Mouse (Mus musculus): ENCODE measurements around the gene Aldh16a1. TPM values are rescaled to one million over a fixed set of nuclear protein-coding genes. Genes with fewer than 3 reads are reported as not detected.

The Aldh16a1 gene
- 57.5 and 59.3 TPM in 2 replicates for total RNA-seq (2015)
- 23.4 and 25.8 TPM in 2 replicates for total RNA-seq (2017)

DNA sequence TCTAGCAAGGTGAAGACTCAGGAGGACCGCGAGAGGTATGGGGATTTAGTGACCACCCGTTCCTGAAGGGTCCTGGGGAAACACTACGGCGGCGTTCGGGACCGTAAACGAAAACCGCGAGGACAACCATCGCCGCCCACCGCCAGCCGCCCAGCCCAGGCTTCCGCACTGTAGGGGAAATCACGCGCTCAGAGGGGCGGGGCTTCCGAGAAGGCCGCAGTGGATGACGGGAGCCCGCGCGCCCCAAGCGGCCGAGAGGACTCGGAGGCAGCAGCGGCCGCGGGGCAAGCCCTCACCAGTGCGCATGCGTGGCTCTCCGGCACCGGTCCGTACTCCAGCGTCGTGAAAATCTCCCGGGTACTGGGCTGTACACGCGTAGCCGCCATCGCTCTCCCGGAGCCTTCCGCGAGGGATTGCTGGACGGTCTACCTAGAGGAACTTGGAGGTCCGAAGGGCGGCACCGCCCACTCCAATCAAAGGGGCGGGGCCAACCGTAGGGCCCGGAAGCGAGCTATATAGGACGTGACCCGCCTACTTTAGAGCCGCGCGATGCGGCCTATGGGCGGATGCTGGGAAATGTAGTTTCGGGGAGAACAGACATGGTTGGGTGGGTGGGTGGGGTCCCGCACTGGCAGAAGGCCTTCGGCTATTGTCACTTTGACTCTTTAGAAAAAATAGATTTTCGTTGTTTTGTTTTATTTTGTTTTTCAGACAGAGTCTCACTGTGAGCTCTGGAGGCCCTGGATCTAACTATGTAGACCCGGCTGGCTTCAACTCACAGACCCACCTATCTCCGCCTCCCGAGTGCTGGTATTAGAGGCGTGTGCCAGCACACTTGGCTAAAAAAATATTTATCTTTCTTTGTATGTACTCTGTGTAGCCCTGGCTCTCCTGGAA lies at the start of gene Aldh16a1, which contains the start of gene Pih1d1:
TSS of gene Aldh16a1 (minus strand) at position 489 of the 897 bp plus-strand sequence.
TSS of gene Pih1d1 (plus strand) at position 208 of the 897 bp plus-strand sequence.
- ATAC-seq (replicated peaks; ENCODE audit: poor library complexity) = peak; percentile 90

DNA sequence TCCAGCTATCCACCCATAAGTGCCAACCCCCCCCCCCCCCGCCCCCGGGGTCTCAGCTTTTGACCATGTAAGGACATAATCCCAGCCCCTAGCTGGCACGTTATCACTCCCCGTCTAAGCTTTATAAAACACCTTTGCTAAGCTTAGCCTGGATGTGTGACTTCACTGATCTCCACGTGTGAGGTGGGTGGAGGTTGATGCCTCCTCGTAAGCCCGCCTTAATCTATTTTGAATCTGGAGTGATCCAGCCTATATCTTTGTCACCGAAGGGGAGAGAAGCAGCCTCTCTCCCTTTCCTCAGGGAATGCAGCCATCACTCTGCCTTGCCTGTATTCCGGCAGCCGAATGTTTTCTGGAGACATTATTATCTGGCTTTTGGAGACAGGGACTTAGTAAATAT lies 48.3 kb upstream of the Aldh16a1 start:
- ATAC-seq (replicated peaks; ENCODE audit: poor library complexity) = no peak

DNA sequence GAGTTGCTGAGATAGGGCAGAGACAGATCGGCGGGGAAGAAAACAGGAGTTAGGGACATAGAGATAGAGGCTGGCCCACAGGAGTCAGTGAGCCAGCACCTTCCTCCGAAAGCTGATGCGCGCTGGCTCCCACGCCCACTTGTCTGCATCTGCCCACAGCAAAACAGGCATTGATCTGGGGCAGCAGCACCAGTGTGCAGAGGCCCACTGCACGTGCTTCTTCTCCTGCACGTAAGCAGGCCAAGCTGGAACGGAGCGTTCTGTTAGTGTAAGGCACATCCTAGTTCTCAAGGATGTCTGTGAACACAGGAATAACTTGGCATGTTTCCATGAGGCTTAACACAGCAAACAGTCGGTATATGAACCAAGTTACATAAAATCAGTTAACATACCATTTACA lies 44.6 kb upstream of the Aldh16a1 start:
- no peak for ATAC-seq (replicated peaks; ENCODE audit: poor library complexity)

DNA sequence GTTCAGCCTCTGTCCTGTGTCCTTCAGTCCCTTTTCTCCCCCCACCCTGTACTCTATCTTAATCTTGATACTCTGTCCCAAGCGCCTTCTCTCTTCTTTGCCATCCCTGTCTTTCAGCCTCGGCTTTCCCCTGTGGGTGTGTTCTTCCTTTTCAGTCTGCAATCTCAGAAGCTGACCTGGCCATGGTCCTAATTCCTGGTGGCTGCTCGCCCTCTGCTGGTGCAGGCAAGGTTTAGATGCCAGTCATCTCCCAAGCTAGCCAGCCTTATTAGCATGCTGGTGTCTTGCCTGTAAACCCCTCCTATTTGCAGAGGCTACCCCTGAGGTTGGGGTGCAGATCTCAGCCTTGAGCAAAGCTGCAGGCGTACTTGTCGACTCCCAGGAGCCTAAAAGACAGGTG lies 44.1 kb upstream of the Aldh16a1 start:
- ATAC-seq (replicated peaks; ENCODE audit: poor library complexity) = peak; percentile 81

DNA sequence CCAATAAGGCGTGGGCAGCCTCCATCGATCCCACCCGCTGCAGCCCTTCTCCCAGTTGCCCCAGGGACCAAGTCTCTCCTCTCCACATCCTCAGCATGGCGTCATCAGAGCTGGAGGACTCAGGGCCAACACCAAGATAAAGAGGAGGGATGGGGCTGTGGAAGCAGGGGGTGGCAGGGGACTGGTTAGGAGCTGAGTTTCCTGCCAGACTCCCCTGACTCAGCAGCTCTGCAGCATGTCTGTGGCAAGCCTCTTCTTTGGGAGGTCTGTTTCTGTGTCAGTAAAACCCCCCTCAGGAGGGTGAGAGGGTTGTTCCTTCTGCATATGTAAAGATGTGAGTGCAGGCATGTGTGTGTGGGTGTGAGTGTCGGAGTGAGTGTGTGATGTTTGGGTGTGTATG lies 42.6 kb upstream of the Aldh16a1 start:
- 0 out of 2 replicates have a peak, but pooled peaks have one; percentile 14 for ATAC-seq (replicated peaks; ENCODE audit: poor library complexity)

DNA sequence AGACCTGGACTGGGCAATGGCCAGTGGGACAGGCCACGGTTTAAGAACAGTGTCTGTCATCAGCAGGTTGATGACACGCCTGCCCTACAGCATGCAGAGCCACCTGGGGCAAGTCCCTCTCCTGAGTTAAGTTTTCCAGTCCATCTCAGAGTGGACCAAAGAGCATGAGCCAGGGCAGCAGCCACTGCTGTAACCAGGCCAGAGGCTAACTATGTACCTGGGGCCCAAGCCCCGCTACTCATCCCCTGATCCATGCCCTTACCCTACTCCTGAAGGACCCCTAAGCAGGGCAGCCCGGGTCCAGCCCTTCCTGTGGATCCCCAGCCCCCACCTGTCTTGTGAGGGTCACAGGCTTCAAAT lies 41.8 kb upstream of the Aldh16a1 start:
- ATAC-seq (replicated peaks; ENCODE audit: poor library complexity) = no peak

DNA sequence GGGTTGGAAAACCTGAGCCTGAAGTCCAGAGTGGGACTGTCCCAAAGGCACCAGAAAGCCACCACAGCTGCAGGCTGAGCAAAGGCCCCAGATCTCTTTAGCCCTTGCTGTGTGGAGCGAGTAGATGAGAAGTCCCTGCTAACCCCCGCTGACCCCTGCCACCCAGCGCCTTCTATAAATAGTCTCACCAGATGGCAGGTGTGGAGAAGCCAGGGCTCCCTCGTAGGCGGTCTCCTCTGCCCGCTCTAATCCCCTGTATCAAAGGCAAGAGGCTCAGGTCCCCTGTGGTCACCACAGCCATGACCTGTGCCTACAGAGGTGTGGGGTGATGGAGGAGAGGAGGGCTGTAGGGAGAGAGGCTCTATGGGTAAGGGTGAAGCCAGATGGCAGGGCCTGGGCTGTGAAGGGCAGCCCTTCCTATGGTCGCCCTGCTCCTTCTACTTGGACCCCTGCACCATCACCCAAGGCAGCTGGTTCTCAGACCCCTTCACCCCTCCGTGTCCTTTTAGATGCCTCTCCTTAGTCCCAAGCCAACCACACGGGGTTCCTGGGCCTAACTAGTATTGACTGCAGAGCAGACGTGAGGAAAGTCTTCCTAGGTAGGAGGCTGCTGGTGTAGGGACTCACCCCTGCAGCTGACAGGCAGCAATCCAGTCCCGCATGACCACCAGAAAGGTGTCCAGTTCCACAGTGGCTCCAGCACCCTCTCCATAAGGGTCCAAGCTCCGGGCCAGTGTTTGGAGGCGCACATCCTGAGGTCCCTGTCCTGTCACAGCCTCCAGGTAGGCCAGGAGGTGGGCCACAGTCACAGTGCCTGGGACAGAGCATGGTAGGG lies 41.2 kb upstream of the Aldh16a1 start:
- ATAC-seq (replicated peaks; ENCODE audit: poor library complexity) = no peak

DNA sequence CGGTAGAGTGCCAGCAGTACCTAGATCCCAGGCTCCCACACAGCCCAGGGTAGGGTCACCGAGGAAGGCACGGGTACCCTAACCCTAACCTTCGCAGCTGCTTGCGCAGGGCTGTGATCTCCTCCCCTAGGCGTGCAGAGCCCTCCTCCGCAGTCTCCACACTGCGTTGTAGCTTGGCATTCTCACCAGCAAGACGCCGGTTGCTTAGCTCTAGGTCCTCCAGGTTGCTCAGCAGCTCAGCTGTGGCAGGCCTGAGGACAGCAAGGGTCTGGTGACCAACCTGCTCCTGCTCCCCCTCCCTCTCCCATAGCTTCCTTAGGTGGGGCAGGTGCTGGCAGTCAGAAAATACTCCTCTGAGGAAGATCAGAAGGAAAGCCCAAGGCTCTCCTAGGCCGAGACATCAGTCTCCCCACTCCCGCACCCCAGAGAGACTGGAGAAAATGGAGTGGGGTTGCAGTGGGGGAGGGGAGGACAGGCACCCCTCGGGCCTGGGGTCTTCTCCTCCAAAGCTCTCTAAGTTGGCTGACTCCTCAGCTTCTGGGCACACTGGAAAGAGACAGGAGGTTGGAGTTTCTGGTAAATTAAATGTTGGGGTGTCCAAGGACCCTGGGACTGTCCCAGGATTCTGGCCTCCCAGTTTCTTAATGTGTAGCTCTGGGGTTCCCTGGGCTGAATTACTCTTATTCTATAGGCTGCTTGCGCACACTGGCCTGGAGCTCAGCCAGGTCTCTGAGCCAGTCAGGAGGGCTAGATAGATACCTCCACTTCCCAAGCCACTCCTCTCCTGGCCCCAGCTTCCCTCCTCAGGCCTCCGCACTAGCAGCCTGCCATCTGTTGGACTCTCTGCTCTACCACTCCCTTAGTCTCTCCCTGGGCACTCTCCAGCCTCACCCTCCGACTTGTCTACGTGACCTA lies 39.7 kb upstream of the Aldh16a1 start:
- peak; percentile 47 for ATAC-seq (replicated peaks; ENCODE audit: poor library complexity)

DNA sequence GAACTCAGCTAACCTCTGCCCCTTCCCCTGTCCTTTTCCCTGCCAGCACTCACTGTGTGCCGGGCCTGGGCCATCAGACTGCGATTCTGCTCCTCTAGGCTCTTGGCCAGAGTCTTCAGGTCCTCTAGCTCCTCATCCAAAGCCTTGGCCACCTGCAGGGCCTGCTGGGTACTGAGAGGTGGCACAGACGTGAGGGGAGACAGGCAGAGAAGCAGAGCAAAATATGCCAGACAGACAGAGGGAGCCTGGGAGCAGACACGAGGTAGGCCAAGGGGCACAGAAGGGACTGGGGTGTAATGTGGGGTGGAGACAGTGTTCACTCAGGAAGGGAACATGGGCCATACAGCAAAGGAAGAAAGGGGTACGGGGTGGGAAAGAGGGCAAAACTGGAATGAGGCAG lies 39.0 kb upstream of the Aldh16a1 start:
- ATAC-seq (replicated peaks; ENCODE audit: poor library complexity) = no peak

DNA sequence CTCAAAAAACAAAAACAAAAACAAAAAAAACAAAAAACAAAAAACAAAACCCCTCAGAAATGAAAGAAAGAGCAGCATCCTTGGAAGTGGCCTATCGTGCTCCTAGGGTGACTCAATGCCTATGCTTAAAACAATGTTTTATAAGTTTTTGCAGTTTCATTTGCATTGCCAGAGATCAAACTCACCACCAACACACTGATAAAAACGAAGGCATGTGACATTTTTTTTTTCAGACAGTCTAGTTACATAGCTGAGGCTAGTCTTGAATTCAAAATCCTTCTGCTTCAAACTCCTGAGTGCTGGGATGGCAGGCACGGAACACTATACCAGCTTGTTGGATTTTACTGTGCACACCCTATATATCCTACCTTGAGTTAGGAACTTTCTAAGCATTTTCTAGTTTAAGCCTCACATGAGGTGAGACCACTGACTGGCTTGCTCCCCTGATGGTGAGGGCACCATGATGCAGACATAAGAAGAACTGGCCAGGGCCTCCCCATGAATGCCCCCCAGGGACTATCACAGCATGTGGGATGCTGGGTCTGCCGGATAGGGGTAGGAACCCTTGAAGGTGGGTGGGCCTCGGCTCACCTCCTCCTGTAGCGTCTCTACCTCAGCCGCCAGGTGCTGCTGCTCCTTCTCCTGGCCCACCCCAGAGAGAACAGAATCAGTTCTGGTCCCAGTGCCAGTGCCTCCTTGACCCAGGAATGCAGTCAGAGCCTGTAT lies 38.4 kb upstream of the Aldh16a1 start:
- no peak for ATAC-seq (replicated peaks; ENCODE audit: poor library complexity)

DNA sequence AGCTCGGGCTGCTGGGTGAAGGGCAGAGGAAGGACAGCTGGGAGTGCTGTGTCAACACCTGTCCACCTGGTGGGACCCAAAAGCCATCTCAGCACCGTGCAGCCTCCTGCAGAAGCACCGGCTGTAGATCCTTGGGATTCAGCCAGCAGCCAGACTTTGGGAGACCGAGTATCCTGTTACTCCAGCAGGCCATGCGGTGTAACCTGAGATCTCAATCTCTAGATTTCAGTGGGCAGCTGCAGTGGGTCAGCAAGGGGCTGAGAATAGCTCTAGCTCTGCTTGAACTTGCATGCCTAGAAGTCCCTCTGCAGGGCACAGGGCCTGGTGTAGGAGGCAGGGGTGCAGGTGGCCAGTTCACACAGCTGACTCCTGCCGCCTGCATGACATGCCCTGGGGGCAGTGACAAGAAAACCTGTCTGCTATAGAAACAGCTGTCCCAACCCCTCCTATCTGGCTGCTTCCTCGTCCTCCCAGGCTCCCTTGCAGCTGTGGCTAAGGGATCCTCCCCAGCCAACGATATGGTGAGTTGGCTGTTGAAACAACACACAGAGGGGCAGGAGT lies 37.5 kb upstream of the Aldh16a1 start:
- ATAC-seq (replicated peaks; ENCODE audit: poor library complexity) = peak; percentile 45

DNA sequence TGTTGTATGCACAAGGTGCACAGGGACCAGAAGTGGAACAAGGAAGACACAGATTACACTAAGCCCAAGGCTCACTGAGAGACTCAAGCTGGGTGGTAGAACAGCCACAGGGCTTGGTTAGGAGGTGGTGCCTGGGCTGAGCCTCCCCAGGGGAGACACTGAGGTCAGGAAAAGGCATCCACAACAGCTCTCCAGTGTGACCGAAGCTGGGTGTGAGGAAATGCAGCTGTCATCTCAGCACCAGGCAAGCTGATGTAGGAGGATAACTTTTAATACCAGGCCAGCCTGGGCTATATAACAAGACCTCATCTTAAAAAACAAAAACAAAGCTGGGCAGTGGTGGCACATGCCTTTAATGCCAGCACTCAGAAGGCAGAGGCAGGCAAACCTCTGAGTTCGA lies 36.8 kb upstream of the Aldh16a1 start:
- no peak for ATAC-seq (replicated peaks; ENCODE audit: poor library complexity)

DNA sequence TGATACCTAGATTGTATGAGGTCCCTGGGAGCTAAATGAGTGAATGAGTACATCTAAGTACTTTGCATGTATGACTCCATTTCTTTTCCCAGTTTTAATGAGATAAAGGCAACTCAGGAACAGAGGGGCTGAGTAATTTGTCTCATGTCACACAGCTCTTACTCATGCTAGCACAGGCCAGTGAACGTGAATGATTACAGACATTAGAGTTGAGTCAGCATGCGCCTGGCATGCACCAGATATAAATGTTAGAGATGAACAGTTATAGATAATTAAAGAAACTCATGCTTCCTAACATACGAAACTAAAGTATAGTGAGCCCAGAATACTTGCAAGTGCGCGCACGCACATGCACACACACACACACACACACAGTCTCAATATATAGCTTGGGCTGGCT lies 35.8 kb upstream of the Aldh16a1 start:
- ATAC-seq (replicated peaks; ENCODE audit: poor library complexity) = peak; percentile 34

DNA sequence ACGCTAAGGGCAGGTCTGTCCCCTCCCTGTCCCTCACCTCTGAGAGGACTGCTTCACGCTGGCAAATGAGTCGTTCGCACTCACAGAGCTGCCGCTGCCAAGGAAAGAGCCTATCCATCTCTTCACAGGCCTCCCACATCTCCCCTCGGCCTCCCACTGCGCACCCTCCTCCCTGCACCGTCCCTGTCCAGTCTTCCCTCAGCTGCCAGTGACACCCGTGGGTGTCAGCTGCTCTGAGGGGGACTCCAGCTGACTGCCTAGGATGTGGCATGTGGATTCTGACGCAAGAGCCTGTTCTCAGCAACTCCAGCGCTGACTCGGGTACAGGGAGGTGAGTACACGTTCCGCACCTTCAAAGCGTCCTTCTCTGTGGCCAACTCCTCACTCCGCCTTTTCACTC lies 35.2 kb upstream of the Aldh16a1 start:
- no peak for ATAC-seq (replicated peaks; ENCODE audit: poor library complexity)

DNA sequence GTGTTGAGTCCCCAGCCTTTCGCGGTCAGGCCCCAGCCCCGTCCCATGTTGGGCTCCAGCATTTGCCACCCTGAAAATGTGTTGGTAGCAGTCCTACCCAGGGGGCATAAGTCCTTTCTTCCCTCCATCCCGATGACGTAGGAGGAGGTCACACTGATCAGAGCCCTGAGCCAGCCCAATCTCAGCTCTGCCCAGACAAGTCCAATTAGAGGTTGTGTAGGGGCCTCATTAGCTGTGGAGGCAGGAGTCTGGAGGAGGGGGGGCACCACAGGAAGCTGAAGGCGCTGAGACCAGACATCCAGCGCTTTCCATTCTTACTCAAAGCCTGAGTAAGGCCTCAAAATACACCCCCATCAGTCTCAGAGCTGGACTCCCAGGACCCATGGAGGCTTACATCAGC lies 31.5 kb upstream of the Aldh16a1 start:
- no peak for ATAC-seq (replicated peaks; ENCODE audit: poor library complexity)

DNA sequence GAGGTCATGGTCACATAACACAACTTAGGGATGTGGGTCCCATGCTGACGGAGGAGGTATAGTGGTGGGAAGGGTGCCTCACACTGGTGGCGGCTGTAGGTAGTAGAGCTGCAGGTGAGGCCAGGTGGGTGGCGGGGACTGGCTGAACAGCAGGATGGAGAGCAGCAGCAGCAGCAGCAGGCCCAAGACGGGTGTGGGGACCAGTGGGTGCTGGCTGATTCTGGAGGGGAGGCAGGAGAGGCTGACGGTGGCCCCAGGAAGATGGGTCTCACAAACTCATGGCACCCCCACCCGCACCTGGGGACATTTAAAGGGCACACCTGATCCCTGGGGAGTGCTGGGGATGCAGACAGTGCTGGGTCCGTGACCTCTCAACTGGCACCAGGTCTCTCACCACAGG lies 29.3 kb upstream of the Aldh16a1 start:
- ATAC-seq (replicated peaks; ENCODE audit: poor library complexity) = no peak

DNA sequence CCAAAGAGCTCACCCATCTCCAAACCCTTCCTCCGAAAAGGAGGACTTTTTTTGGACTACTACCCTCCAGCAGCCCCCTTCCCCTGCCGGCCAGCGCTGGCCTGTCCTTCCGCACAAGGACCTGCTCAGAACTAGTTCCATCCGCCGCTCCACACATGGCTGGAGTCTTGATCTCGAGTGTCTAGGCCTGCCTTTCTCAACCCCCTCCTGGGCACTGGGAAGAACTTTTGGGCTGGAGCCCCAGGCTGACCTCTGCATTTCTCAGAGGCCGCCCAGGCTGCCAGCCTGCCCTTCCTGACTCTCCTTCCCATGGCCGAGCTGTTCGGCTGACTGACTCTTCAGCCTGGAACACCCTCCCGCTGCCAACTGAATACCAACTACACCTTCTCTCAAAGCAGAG lies 28.2 kb upstream of the Aldh16a1 start:
- 0 out of 2 replicates have a peak, but pooled peaks have one; percentile 2 for ATAC-seq (replicated peaks; ENCODE audit: poor library complexity)

DNA sequence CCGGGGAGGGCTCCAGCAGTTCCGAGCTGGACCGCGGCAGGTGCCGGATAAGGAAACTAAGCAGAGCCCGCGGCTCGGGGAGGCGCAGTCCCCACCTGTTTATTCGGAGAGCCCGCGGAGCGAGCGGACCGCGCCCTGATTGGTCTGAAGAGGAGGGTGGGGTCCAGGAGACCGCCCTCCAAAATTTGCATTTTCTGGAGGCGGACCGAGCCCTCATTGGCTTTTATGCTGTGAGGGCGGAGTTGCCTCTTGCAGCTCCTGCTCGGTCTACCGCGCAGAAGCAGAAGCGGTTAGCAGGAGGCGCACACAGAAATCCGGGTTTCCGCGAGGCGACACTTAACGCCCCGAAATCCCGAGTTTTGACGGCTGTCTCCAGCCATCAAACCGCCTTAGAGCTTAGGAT lies 27.8 kb upstream of the Aldh16a1 start:
- ATAC-seq (replicated peaks; ENCODE audit: poor library complexity) = peak; percentile 96

DNA sequence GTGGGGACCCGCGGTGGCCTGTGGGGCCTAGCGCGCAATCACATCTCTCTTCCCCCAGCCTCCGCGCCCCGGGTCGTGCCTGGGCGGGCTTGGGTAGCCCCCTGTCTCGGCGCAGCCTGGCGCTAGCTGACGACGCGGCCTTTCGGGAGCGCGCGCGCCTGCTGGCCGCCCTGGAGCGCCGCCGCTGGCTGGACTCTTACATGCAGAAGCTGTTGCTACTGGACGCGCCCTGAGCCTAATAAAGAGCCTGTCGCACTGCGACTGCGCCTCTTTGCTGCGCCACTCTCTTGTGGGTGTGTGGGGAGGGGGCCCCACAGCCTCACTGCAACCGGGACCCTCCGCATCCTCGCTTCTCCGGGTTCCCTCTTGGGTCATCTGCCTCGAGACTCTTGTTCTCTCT lies 27.2 kb upstream of the Aldh16a1 start:
- ATAC-seq (replicated peaks; ENCODE audit: poor library complexity) = peak; percentile 20
